Mouse (Mus musculus): ENCODE data around the gene Ryr3.
"Not testable (repeated sequence)": the region's sequence is repeated elsewhere in the genome, so short reads cannot be mapped to it uniquely, and the experiment has no call there.

Ryr3 gene

GRCm38 (mm10) chr2:113095184-113095583 is 121.7 kb downstream of the Ryr3 start:
- DNase-seq (ENCODE audit: low spot score): no peak

GRCm38 (mm10) chr2:113094088-113094487 is 122.8 kb downstream of the Ryr3 start:
- no peak for DNase-seq (ENCODE audit: low spot score)

- no peak for DNase-seq (ENCODE audit: low spot score)
Observed at GRCm38 (mm10) chr2:113092756-113093155, 124.1 kb downstream of the Ryr3 start.

GRCm38 (mm10) chr2:113091316-113091715 is 125.6 kb downstream of the Ryr3 start:
- not testable (repeated sequence) for DNase-seq (ENCODE audit: low spot score)

GRCm38 (mm10) chr2:113076396-113076795 is 140.5 kb downstream of the Ryr3 start:
- no peak for DNase-seq (ENCODE audit: low spot score)

- DNase-seq (ENCODE audit: low spot score): no peak
Observed at GRCm38 (mm10) chr2:113059367-113059766, 157.5 kb downstream of the Ryr3 start.

GRCm38 (mm10) chr2:113058914-113059313 is 158.0 kb downstream of the Ryr3 start:
- no peak for DNase-seq (ENCODE audit: low spot score)

GRCm38 (mm10) chr2:113058116-113058515 is 158.8 kb downstream of the Ryr3 start:
- DNase-seq (ENCODE audit: low spot score): no peak

- no peak for DNase-seq (ENCODE audit: low spot score)
Observed at GRCm38 (mm10) chr2:113055591-113055990, 161.3 kb downstream of the Ryr3 start.

GRCm38 (mm10) chr2:113049831-113050230 is 167.1 kb downstream of the Ryr3 start:
- no peak for DNase-seq (ENCODE audit: low spot score)

- no peak for DNase-seq (ENCODE audit: low spot score)
Observed at GRCm38 (mm10) chr2:113036550-113036949, 180.3 kb downstream of the Ryr3 start.

GRCm38 (mm10) chr2:113030689-113031088 is 186.2 kb downstream of the Ryr3 start:
- DNase-seq (ENCODE audit: low spot score): no peak

- no peak for DNase-seq (ENCODE audit: low spot score)
Observed at GRCm38 (mm10) chr2:113019896-113020295, 197.0 kb downstream of the Ryr3 start.

- DNase-seq (ENCODE audit: low spot score): no peak
Observed at GRCm38 (mm10) chr2:113018278-113018677, 198.6 kb downstream of the Ryr3 start.

GRCm38 (mm10) chr2:113016236-113016635 is 200.7 kb downstream of the Ryr3 start:
- DNase-seq (ENCODE audit: low spot score): no peak

GRCm38 (mm10) chr2:113008961-113009740 is 207.7 kb downstream of the Ryr3 start:
- no peak for DNase-seq (ENCODE audit: low spot score)

- no peak for DNase-seq (ENCODE audit: low spot score)
Observed at GRCm38 (mm10) chr2:112998498-112998897, 218.4 kb downstream of the Ryr3 start.

GRCm38 (mm10) chr2:112982908-112983510 is 233.9 kb downstream of the Ryr3 start:
- DNase-seq (ENCODE audit: low spot score): no peak

- DNase-seq (ENCODE audit: low spot score): no peak
Observed at GRCm38 (mm10) chr2:112966807-112967625, 249.9 kb downstream of the Ryr3 start.

- no peak for DNase-seq (ENCODE audit: low spot score)
Observed at GRCm38 (mm10) chr2:112948931-112949330, 268.0 kb downstream of the Ryr3 start.

GRCm38 (mm10) chr2:112931776-112932175 is 285.1 kb downstream of the Ryr3 start:
- DNase-seq (ENCODE audit: low spot score): no peak

- no peak for DNase-seq (ENCODE audit: low spot score)
Observed at GRCm38 (mm10) chr2:112913796-112914195, 303.1 kb downstream of the Ryr3 start.

GRCm38 (mm10) chr2:112912611-112913010 is 304.3 kb downstream of the Ryr3 start:
- no peak for DNase-seq (ENCODE audit: low spot score)

All from urinary bladder, postnatal 25 days (tissue).